Mouse (Mus musculus) ES-Bruce4 (cell line): ENCODE results near the gene Kcnma1.

Experiments used
- CTCF ChIP-seq: IDR thresholded peaks from one replicate; pipeline ENCODE4 v1.8.1; 2011; ENCODE audit warnings: low read depth, low read length
- EP300 ChIP-seq: IDR thresholded peaks from 2 replicates; pipeline ENCODE4 v1.6.1; 2011; ENCODE audit warnings: low read depth, low read length; ENCODE audit not compliant: insufficient read depth
- POLR2A ChIP-seq: IDR thresholded peaks from one replicate; pipeline ENCODE4 v1.8.1; 2011; ENCODE audit warnings: low read length; ENCODE audit not compliant: insufficient read depth

DNA sequence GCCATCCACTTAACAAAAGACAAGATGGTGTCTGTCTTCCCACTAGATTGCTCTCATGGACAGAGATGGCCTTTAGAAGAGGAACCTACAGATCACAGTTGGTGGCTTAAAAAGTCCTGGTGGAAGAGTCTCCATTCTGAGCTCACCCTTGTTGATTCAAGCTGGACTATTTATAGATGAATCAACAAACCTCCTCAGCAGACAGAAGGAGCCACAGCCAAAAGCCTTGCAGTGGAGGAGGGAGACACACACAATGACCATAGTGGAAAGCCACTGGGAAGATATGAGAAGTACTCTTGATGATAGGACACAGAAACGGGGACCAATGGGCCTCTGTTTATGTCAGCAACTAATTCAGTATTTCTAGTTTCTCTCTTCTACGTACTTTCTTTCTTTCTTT lies 239.7 kb downstream of the Kcnma1 start:
- TF ChIP-seq CTCF: no peak
- no peak for TF ChIP-seq EP300
- no peak for TF ChIP-seq POLR2A
